Mouse (Mus musculus): ENCODE data around the gene Hdac7.
A peak's percentile ranks its signal among the peaks of the same experiment; 100 is the strongest.

Gene Hdac7

DNA sequence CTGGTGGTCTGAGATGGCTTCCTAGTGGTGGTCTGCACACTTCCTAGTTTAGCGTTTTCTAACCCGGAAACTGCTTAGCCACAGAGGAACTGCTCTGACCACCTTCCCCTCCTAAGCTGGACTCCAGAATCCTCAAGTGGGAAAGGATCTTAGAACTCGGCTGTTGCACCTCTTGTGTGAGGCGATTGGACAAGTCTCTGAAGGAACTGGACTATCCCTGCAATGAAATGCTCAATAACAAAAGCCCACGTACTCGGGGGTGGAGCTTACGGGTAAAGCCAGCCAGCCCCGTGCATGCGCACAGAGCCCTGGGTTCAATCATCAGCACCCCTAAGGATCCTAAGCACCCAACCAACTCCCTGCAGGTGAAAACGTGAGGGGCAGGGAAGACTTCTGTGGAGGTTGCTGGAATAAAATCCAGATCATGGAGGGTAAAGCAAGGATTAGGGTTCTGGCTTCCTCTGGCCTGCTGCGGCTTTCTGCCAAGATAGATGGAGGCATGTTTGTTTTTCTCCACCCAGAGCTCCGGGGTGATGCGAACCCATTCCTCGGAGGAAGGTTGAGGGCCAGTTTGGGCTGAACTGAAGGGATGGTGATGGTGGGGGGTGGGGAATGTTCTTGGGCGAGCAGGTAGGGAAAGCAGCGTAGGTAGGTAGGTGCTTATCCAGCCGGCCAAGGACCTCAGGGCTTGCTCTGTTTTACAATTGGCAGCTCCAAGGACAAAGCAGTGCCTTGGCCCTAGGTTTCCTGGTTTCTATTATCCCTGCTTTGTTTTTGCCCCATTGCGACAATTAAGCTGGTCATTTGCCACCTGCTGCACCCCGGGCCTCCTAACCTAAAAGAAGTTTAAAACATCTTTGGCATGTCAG, 56.3 kb downstream of the Hdac7 start:
- DNase-seq: no peak

DNA sequence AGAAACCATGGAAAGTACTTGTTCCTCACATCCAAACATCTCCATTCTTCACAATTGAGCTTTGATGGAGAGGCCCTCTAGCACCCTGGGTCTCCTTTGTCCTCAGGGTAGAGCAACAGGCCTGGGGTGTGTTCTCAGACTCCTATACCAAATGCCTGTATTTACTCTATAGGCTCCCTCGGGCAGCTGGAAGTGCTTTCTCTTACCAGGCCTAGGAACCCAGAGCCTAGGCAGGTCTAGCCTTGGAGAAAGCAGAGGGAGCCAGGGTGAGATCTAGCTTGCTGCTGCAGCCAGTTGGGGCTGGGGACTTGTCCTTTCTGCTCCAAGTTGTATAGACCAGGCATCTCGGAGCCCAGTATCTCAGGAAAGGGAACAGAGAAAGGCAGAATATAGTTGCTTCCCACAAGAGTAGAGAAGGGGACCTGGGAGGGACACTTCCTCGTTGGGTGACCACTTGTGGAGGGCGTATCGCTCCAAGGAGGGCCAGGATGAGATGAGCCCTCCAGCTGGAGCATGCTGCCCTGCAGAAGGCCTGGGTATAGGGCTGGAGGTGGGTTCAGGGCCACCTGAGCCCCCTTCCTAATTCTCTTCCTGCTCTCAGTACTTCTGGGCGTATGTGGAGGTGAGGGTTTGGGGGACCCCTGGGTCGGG, 57.0 kb downstream of the Hdac7 start:
- no peak for DNase-seq

DNA sequence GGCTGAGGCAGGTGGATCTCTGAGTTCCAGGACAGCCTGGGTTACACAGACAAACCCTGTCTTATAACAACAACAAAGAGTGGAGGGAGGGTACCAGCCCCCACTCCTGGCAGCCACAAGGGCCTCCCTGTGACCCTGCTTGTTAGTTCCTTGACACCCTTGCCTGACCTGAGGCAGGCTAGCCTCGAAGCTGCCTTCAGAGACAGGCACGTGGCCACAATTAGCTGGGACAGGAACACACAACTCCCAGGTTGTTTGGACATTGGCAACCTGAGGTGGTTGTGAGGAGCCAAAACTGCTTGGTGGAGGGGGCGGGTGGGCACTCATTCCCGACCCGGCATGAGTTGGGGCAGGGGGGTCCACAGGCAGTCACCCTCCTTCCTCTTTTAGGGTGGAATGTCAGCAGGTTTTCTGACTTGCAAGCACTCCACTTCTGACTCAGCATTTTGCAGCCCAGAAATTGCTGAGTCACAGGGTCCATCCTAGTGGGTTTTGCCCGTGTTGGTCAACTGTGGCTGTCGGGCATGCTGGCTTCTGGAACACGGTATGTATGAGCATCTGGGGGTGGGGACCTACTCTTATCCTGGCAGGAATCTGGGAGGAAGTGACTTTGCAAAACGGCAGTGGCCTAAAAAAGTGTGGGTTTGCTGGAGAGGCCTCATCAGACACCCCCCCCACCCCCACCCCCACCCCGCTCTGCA, 57.7 kb downstream of the Hdac7 start:
- DNase-seq: peak; percentile 41

DNA sequence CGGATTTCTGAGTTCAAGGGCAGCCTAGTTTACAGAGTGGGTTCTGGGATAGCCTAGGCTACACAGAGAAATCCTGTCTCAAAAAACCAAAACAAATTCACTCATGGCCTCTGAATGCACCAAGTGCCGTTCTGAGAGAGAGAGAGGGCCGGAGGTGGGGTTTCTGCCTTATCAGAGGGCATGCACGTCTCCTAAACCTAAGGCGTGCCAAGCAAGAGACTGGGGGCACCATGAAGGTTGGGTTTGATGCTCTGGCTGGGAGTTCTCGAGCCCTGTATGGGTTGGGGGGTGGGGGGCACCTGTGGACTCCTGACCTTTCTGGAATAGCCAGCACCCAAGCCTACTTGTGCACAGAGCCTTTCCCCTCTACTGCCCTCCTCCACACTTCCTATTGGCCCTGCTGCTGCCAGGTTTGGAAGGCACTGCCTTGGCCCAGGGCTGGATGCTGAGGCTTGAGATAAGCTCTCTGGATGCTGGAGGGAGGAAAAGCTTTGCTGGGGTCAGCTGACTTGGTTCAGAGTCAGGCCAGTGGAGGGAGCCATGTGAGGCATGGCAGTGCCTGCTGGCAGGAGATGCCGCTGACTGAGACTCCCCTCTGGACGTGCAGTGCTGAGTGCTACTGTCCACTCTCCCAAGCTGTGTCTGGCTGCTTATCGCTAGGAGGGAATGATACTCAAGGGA, 58.4 kb downstream of the Hdac7 start:
- DNase-seq: peak; percentile 37

DNA sequence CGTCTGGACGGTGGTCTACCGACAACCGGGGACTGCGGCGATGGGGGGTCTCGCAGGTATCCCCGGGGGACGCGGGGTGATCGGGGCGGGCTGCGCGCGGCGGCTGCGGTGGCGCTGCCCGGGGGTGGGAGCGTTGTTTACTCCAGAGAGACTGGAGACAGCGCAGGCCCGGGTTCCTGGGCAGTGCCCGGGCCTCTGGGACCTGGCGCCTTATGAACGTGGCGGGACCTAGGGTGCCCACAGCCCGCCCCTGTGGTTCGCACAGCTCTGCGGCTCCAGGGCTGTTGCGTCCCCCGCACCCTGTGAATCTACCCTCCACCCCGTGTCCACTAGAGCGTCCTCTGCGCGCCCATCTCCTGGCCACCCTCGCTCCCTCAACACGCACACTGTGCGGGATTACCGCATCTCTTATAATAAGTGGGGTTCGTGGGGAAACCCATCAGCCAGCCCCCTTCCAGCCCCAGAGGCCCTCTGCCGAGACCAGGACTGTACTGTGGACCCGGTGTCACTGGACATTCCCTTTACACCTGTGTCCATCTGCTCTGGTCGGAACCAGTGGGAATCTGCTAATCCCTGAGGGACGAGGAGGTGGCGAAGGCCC, 59.6 kb downstream of the Hdac7 start:
- DNase-seq: no peak

DNA sequence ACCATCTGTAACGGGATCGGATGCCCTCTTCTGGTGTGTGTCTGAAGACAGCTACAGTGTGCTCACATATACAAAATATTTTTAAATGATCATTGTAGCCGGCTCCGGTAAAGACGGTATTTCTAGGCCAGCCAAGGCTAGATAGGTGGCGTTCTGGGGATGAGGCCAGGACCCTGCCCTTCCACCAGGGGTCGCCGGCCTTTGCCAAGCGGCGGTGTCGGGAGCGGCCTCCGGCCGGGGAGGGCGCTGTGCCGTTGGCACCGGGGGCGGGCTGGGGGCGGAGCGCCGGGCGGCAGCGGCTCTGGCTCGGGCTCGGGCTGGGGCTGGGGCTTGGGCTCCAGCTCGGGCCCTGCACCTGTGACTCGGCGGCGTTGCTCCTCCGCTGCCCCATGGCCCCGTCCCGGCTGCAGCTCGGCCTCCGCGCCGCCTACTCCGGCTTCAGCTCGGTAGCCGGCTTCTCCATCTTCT, 60.2 kb downstream of the Hdac7 start:
- DNase-seq: peak; percentile 90

DNA sequence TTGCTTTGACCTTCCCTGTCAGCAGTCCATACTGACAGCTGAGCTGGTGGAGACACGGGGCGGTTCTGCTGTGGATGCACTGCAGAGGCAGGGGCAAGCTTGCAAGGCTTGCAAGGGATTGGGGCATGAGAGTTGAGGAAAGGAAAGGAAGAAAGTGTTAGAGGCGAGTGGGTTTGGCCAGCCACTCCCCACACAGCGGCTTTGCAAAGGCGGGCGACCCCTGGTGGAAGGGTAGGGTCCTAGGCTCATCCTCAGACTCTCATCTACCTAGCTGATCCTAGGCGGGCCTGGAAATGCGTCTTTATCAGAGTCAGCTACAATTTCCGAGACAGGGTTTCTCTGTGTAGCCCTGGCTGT, 61.6 kb downstream of the Hdac7 start:
- peak; percentile 78 for DNase-seq

DNA sequence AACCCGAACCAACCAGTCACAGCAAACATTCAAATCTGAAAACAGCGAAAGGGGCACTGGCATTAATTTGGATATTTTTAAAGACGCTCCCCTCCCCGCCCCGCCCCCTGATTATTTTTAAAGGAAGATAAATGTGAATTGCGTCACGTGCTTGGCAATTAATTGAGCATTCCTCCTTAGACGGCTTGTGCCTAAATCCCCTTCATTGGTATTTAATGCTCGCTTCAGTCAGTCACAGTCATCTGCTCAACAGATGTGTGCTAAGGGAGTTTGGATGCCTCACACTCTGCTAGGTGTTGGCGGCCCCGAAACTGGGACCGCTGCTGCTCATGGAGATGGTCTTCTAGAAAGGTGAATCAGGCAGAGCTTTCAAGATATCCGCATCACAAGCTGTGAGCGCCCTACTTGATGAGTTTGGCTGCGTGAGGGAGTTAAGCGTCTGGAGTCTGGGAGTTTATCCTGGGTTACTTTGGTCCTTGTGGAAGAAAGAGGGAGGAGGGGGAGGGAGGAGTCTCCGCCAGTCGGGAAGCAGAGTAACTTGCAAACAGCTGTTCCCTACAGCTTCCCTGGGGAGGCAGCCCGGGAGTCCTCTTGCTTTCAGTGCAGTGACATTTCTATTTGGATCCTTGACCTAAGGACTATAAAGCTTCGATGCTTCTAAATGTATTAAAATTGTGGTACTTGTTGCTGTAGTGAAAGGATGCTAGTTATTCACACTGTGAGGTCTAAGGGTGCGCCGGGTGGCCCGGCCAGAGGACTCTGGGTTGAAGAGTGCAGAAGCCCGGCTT, 62.1 kb downstream of the Hdac7 start:
- DNase-seq: no peak

DNA sequence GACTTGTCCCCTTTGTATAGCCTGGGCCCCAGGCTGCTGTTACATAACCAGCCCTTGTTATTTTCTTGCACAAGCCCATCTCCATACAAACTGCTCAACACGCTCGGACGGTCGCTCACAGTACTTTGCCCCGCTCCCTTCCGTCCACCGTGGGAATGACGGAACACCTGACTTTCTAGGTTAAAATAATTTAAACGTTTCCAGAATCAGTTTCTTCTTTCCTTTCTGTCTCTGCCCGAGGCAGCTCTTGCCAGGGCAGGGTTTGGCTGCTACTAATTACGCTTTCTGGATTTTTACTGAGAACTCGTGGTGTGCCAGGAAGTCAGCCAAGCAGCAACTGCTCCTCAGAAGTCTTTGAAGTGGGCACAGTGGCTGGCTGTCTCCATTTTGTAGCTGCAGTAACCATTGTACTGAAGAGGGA, 63.7 kb downstream of the Hdac7 start:
- DNase-seq: peak; percentile 80

DNA sequence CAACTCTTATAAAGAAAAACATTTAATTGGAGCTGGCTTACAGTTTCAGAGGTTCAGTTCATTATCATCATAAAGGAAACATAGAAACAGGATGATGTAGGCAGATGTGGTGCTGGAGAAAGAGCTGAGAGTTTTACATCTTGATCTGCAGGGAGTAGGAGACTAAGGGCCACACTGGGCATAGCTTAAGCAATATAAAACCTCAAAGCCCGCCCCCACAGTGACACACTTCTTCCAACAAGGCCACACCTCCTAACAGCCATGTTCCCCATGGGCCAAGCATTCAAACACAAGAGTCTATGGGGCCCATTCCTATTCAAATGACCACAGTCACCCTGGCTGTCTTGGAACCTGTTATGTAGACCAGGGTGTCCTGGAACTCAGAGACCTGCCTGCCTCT, 64.7 kb downstream of the Hdac7 start:
- DNase-seq: no peak

DNA sequence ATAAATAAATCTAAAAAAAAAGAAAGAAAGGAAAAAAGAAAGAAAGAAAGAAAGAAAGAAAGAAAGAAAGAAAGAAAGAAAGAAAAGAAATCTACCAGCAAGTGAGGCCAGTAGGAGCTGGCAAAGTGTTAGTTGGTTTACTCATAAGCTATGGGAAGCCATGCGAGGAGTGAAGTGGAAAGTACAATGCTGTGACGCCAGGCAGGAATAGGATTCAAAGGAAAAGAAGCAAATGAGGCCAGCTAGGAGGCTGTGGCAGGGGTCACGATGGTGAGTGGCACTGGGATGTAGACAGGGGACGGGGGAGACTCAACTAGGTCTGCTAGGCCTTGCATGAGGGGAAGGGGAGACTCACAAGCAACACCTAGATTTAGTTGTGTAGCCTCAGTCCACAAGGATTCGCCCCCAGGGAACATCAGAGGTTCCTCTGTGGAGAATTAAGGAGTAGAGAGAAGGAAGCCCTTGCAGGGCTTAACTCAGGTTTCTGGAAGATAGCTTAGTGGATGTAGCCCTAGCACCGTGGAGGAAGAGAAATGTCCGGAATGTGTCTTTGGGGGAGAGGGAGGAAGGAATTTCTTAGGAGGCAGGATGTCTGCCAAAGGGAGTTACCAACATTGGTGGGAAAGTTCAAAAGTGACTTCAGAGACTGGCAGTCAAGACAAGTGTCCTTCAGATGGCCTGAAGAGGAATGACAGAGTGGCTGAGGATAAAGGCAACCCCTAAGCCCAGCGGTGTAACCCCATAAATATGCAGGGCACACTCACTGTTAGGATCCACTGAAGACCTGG, 65.8 kb downstream of the Hdac7 start, which contains the start of gene Slc48a1:
Slc48a1 (plus strand) TSS at position 210 of the 788 bp plus-strand sequence.
- peak; percentile 63 for DNase-seq

DNA sequence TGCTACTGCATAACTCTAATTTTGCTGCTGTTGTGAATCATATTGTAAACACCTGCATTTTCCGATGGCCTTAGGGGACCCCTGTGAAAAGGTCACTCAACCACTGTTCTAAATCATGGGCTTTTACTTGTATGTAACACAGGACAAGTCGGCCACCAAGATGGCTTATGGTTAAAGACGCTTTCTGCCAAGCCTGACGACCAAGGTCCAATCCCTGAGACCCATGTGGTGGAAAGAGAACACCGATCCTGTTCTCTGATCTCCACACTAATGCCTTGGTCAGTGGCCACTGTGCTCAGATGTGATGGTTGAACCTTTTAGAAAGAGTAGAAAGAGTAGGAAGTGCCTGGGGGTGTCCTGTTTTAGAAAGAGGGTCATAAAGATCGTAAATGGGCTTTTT, 67.4 kb downstream of the Hdac7 start:
- DNase-seq: no peak

DNA sequence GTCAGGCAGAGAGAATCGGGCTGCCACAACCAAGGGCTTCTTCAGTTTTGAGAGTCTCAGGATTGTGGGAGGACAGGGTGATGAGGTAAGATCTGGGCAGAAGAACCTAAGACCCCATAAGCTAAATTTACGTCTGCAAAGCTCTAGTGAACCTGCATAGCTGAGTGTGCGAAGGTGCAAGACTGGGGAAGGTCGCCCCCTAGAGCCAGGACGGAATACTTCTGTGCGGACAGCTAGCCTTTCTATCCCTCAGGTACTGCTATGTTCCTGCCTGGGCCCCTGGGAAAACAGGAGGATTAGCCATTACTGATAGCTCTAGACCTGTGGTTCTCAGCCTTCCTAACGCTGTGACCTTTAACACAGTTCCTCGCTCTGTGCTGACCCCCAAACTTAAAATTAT, 67.8 kb downstream of the Hdac7 start:
- peak; percentile 90 for DNase-seq

DNA sequence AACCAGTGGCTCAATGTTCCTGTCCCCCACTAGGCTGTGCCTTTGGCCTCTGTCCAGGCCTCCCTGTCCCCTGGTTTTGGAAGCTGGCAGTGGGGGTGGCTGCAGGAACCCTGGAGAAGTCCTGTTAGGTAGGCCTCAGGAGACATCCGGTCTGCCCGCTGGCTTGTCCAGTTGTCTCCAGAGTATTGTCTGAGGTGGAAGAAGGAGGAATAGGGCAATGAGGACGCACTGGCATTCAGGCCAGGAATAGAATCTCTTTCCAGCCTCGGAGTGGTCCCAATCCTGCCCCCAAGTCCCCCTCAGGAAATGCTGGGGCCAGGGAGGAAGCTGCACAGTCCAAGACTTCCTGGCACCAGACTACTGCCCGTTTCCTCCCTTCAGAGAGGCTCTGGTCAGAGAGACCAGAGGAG, 70.3 kb downstream of the Hdac7 start:
- DNase-seq: peak; percentile 66

DNA sequence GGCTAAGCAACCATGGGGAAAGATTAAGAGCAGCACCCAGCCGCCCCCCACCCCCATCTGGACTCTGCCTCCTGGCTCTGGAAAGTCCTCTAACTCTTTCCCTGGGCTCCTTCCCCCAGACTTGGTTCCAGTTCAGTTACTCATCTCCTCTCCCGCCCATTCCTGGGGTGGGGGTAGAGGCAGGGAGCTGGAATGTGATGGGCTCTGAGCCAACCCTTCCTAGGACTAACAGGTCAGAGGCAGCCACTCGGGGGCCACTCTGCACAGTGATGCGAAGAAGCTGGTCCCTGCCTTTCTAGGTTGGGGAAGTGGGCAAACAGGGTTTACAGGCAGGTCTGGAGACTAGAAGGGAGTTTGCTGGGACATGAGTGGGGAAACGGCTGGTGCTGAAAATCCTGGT, 71.2 kb downstream of the Hdac7 start:
- peak; percentile 93 for DNase-seq

DNA sequence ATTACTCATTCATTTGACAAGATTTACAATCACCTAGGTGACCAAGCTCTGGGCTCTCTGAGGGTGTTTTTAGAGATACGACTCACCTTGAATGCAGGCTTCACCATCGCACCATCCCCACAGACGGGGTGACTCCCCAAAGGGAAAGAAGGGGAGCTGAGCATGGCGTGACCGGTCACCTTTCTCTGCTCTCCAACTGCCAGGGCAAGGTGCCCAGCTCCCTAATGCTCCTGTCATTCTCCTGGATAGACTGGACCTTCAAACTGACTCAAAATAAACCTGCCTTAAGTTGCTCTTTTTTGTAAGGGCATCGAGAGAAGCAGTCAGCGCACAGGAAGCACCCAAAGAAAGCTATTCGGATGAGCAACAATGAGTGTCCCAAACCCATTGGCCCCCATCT, 74.0 kb downstream of the Hdac7 start:
- no peak for DNase-seq

DNA sequence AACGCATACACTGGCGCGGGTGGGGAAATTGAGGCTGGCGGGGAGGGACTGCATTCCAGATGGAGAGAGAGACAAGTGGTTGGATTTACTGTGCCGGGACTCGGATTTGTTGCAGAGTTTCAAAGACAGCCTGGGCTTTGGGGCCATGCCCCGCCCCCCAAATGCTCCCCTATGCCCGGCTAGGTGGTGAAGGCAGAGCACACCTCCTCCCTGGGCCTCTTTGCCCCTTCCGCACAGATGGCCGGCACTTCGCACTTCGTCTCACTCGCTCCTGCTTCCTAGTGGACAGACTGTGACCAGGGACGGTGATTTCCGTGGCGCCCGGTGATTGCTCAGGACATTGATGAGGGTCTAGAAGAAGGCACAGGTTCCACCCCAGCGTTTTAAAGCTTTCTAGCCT, 76.1 kb downstream of the Hdac7 start:
- no peak for DNase-seq

DNA sequence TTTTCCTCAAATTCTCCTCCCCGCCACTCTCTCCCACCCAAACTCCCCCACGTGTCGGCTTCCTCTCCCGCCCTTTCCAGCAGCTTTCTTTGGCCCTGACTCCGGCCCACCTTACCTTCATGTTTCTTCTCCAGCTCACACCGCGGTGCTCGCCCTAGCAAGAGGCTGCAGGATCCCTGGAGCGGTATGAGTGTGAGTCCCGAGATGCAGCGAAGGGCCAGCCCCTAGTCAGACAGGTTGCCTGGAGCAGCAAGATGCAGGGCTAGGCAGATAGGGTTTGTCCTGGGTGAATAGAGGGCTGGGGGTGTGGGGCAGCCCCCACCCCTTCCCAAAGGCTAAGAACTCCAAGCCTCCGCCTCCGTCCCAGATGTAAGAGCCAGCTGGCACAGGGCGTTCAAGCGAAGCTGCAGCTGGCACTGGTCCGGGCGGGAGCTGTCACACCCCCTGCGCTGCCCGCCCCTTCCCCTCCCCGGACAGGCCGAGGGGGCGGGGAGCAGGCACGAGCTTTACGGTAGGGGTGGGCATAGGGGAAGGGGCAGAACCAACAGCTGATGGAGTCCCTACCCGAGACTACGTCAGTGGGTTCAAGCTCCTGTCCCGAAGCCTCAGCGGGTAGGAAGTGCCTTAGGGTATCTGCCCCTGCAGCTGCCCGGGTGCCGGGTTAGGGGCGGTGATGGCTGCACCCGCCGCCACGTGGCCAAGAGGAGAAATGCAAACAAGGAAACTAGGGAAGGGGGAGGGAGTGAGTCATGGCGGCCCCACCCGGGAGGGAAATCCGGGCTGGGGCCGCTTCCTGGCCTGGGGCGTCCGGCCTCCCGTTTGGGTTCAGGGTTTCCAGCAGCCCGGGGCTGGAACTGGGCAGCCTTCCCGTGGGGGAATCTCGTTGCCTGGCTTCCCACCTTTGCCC, 76.8 kb downstream of the Hdac7 start, which contains the start of gene Rapgef3:
Rapgef3 (minus strand) TSS at position 693 of the 907 bp plus-strand sequence.
- peak; percentile 93 for DNase-seq

DNA sequence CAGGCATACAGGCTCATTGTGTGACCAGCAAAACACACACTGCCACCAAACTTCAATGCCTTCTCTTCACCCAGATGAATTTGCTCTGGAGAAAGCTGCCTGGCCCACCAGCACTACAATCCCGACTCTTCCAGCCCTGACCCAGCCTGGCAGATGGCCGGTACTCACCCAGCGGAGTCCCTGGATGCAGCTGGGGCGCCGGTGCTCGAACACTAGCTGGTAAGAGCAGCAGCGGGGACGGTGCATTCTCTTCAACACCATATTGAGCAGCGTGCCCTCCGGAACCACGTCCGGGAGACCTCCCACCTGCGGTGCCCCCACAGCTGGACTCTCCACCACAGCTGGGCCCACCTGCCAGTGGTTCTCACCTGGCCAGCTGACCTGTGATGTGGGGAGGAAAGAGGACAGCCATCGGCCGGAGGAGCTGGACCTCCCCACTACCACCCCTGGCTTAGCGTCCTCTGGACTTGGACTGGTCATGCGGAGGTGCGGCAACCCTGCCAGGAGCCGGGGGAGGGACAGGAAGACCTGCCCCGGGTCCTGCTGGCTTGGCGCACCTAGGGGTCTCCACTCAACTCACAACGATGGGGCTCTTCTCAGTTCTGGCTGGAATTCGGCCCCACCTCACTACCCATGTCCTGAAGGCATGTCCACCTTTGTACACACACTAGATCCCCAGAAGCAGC, 77.6 kb downstream of the Hdac7 start:
- peak; percentile 84 for DNase-seq

Measured in kidney, adult 18-20 months (tissue).